Mouse (Mus musculus) megakaryocyte progenitor cell, adult 5-6 weeks (primary cell): ENCODE measurements around the gene Gm9611. TPM values are rescaled to one million over a fixed set of nuclear protein-coding genes. Genes with fewer than 3 reads are reported as not detected.
"Not testable (repeated sequence)": the region's sequence is repeated elsewhere in the genome, so short reads cannot be mapped to it uniquely, and the experiment has no call there.

Source experiments
- ATAC-seq: replicated peaks from 2 replicates; pipeline ENCODE4 v1.8.0; 2016; ENCODE audit warnings: mild to moderate bottlenecking, moderate TSS enrichment, inconsistent platforms; ENCODE audit not compliant: poor library complexity
- total RNA-seq, 2 experiments: library from RNA; stranded (forward) in 1 of 2; stranded (reverse) in 1 of 2; fragments of 157-497, 149-512 nt in 1 of 2; fragments of 200-1000 nt in 1 of 2; gene quantifications; 2 replicates each; pipeline versions ENCODE4 v1.2.3 to v1.2.4; 2015 to 2017

The Gm9611 gene
- total RNA-seq (2015) (not detected in 2 replicates), total RNA-seq (2017) (not detected in 2 replicates)

DNA sequence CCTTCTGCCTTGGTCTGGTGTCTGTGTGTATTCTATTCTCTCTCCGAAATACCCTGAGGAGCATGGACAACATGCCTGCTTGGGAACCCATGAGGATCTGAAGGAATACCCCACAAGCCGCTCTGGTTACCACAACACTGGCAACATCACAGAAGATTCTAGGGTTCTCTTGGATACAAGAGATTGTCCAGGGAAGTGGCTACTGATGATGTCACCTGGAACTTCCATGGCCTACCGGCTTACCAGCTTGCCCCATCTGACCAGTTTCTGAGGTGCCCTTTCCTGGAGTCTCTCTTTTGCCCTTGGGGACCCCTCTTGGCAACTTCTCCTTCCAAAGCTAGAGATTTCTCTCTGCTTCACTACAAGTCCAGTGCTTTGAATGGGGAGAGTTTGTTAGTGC, at the start of gene Gm9611:
Gene Gm9611, minus strand, starts transcription at position 101 of the 400 bp plus-strand sequence.
- ATAC-seq = not testable (repeated sequence)

DNA sequence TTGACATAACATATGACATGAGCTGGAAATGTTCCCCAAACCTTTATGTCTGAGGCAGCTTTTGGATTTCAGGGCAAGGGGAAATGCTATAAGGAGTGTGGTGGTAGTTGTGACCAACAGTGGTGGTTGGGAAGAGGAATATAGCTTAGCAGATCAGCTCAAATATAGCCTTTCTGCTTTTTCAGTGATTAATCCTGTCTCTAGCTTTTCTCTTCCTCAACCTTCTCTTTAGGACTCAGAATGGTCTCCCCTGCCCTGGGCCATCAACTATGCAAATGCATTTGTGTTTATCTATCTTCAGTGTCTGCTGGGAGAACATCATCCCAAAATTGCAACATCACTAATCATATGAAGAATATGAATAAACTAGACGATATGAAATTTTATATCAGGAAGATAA, 12.8 kb upstream of the Gm9611 start, which contains the start of gene Gm7995:
Gene Gm7995, plus strand, starts transcription at position 301 of the 400 bp plus-strand sequence.
- ATAC-seq = not testable (repeated sequence)

DNA sequence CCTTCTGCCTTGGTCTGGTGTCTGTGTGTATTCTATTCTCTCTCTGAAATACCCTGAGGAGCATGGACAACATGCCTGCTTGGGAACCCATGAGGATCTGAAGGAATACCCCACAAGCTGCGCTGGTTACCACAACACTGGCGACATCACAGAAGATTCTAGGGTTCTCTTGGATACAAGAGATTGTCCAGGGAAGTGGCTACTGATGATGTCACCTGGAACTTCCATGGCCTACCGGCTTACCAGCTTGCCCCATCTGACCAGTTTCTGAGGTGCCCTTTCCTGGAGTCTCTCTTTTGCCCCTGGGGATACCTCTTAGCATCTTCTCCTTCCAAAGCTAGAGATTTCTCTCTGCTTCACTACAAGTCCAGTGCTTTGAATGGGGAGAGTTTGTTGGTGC, 37.2 kb downstream of the Gm9611 start, which contains the start of gene Gm17026:
Gene Gm17026, minus strand, starts transcription at position 101 of the 400 bp plus-strand sequence.
- not testable (repeated sequence) for ATAC-seq

Other genes starting within 250 kb of the Gm9611 start
- gene Gm7951, start 180.0 kb downstream of the Gm9611 start, total RNA-seq (2015) = not detected in 2 replicates
- not detected in 2 replicates for gene Gm7951, start 180.0 kb downstream of the Gm9611 start, total RNA-seq (2017)
- gene Gm17027, start 134.7 kb downstream of the Gm9611 start, total RNA-seq (2015) = not detected in 2 replicates
- not detected in 2 replicates for gene Gm17027, start 134.7 kb downstream of the Gm9611 start, total RNA-seq (2017)
- gene Gm3573, start 106.6 kb downstream of the Gm9611 start, total RNA-seq (2015) = not detected in 2 replicates
- gene Gm3573, start 106.6 kb downstream of the Gm9611 start, total RNA-seq (2017) = not detected in 2 replicates
- gene Gm17026, start 37.3 kb downstream of the Gm9611 start, total RNA-seq (2015) = not detected in 2 replicates
- not detected in 2 replicates for gene Gm17026, start 37.3 kb downstream of the Gm9611 start, total RNA-seq (2017)
- not detected in 2 replicates for gene Gm7995, start 12.9 kb upstream of the Gm9611 start, total RNA-seq (2015)
- gene Gm7995, start 12.9 kb upstream of the Gm9611 start, total RNA-seq (2017) = not detected in 2 replicates
- gene Gm8005, start 142.3 kb upstream of the Gm9611 start, total RNA-seq (2015) = not detected in 2 replicates
- gene Gm8005, start 142.3 kb upstream of the Gm9611 start, total RNA-seq (2017) = not detected in 2 replicates
- not detected in 2 replicates for gene Gm8011, start 166.5 kb upstream of the Gm9611 start, total RNA-seq (2015)
- not detected in 2 replicates for gene Gm8011, start 166.5 kb upstream of the Gm9611 start, total RNA-seq (2017)
- not detected in 2 replicates for gene Gm8020, start 205.0 kb upstream of the Gm9611 start, total RNA-seq (2015)
- not detected in 2 replicates for gene Gm8020, start 205.0 kb upstream of the Gm9611 start, total RNA-seq (2017)
- not detected in 2 replicates for gene Gm8024, start 226.9 kb upstream of the Gm9611 start, total RNA-seq (2015)
- gene Gm8024, start 226.9 kb upstream of the Gm9611 start, total RNA-seq (2017) = not detected in 2 replicates